Mouse (Mus musculus): ENCODE measurements around the gene Homez. TPM values are rescaled to one million over a fixed set of nuclear protein-coding genes. Genes with fewer than 3 reads are reported as not detected.

Gene Homez
- polyA plus RNA-seq, 1 experiment: 6.9 TPM

- TF ChIP-seq POLR2A (IDR thresholded peaks at IDR 0.05; ENCODE audit: low read depth, low read length) (peak; percentile 18; the same call in 1 of the 2 replicates), CTCF (IDR thresholded peaks at IDR 0.05; ENCODE audit: borderline replicate concordance, insufficient read depth, low read length) (no peak)
- H3K4me1 ChIP-seq (ENCODE audit: control insufficient read depth, insufficient read depth, low read length): peaks cover 3% of the 10 kb centered on the region
- peak overlapping the region; percentile 85 for H3K4me3 ChIP-seq (ENCODE audit: insufficient read depth, low read length)
- H3K27ac ChIP-seq (ENCODE audit: insufficient read depth, low read length): peak overlapping the region; percentile 74
These were observed 23.8 kb upstream of the Homez start for GRCm38 (mm10) chr14:54894296-54895151.

DNA sequence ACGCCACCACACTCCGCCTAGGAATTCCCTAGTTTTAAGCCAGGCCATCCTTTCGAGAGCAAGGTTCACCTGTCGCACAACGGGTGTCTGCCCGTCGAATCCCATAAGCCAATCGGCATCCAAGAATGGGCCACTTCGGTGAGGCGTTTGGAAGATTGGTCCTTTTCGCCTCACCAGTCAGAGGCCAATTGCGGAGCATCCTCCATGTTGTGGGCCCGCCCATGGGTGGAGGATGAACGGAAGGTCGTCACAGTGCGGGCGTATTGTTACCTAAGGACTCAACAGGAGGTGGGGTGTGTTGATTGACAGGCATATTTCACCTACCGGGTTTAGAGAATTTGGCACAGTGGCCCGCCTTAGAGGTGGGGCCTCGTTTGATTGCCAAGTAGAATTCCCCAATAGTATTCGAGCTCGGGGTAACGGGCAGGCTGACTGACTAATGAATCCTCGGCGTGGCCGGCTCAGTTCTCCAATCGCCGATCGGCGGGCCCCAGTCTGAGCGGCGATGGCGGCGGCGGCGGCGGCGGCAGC is 23.0 kb upstream of the Homez start:
- peak overlapping the region; percentile 34; the same call in 1 of the 2 replicates for H3K4me3 ChIP-seq (ENCODE audit: insufficient read depth, low read length)
- peak overlapping the region; percentile 29; the same call in 1 of the 2 replicates for H3K27ac ChIP-seq (ENCODE audit: insufficient read depth, low read length)
- TF ChIP-seq POLR2A (IDR thresholded peaks at IDR 0.05; ENCODE audit: low read depth, low read length): peak; percentile 77
- TF ChIP-seq CTCF (IDR thresholded peaks at IDR 0.05; ENCODE audit: borderline replicate concordance, insufficient read depth, low read length): no peak
- peaks cover 3% of the 10 kb centered on the region for H3K4me1 ChIP-seq (ENCODE audit: control insufficient read depth, insufficient read depth, low read length)

- peaks cover 1% of the 10 kb centered on the region for H3K4me1 ChIP-seq (ENCODE audit: control insufficient read depth, insufficient read depth, low read length)
- no peak for TF ChIP-seq CTCF (IDR thresholded peaks at IDR 0.05; ENCODE audit: borderline replicate concordance, insufficient read depth, low read length)
- no peak for TF ChIP-seq POLR2A (IDR thresholded peaks at IDR 0.05; ENCODE audit: low read depth, low read length)
- peak within 1 kb of the TSS; percentile 29; the same call in 1 of the 2 replicates for H3K27ac ChIP-seq (ENCODE audit: insufficient read depth, low read length)
- peak within 1 kb of the TSS; percentile 34; the same call in 1 of the 2 replicates for H3K4me3 ChIP-seq (ENCODE audit: insufficient read depth, low read length)
These were observed 21.4 kb upstream of the Homez start, which contains the start of gene Pabpn1 for GRCm38 (mm10) chr14:54892200-54892599. Gene Pabpn1 (plus strand): TSS chr14:54892500.

GRCm38 (mm10) chr14:54885309-54885708 is 14.5 kb upstream of the Homez start:
- Histone ChIP-seq H3K4me1 (ENCODE audit: control insufficient read depth, insufficient read depth, low read length) (peaks cover 14% of the 10 kb centered on the region), H3K4me3 (ENCODE audit: insufficient read depth, low read length) (peak overlapping the region; percentile 97; the same call in 1 of the 2 replicates), H3K27ac (ENCODE audit: insufficient read depth, low read length) (no peak overlapping the region)
- no peak for TF ChIP-seq CTCF (IDR thresholded peaks at IDR 0.05; ENCODE audit: borderline replicate concordance, insufficient read depth, low read length)
- TF ChIP-seq POLR2A (IDR thresholded peaks at IDR 0.05; ENCODE audit: low read depth, low read length): no peak

DNA sequence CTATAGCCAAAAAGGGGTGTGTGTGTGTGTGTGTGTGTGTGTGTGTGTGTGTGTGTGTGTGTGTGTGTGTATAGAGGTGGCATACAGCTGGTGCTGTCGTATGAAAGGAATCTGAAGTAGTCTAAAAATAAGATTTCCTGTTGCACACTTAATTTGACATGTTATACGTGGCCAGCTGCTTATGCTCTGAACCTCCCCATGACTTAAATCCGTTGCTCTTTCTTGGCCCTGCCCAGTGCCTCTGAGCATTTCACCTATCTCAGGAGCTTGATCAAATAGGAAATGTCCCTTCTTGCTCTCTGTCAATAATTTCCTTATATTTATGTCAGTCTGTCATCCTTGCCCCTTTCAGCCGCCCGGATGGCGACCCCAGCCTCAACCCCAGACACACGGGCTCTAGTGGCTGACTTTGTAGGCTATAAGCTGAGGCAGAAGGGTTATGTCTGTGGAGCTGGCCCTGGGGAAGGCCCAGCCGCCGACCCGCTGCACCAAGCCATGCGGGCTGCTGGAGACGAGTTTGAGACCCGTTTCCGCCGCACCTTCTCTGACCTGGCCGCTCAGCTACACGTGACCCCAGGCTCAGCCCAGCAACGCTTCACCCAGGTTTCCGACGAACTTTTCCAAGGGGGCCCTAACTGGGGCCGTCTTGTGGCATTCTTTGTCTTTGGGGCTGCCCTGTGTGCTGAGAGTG is 13.4 kb upstream of the Homez start:
- H3K27ac ChIP-seq (ENCODE audit: insufficient read depth, low read length): peak overlapping the region; percentile 94
- peak overlapping the region; percentile 97 for H3K4me3 ChIP-seq (ENCODE audit: insufficient read depth, low read length)
- peaks cover 14% of the 10 kb centered on the region for H3K4me1 ChIP-seq (ENCODE audit: control insufficient read depth, insufficient read depth, low read length)
- no peak for TF ChIP-seq CTCF (IDR thresholded peaks at IDR 0.05; ENCODE audit: borderline replicate concordance, insufficient read depth, low read length)
- TF ChIP-seq POLR2A (IDR thresholded peaks at IDR 0.05; ENCODE audit: low read depth, low read length): no peak

- no peak for TF ChIP-seq CTCF (IDR thresholded peaks at IDR 0.05; ENCODE audit: borderline replicate concordance, insufficient read depth, low read length)
- peak; percentile 93 for TF ChIP-seq POLR2A (IDR thresholded peaks at IDR 0.05; ENCODE audit: low read depth, low read length)
- Histone ChIP-seq H3K4me3 (ENCODE audit: insufficient read depth, low read length) (peak within 1 kb of the TSS; percentile 97), H3K4me1 (ENCODE audit: control insufficient read depth, insufficient read depth, low read length) (peaks cover 14% of the 10 kb centered on the region)
These were observed 12.6 kb upstream of the Homez start, which contains the start of the genes Bcl2l2 and Gm20521 for GRCm38 (mm10) chr14:54883154-54884021. Gene Bcl2l2 (plus strand): TSS chr14:54883377. Gene Gm20521 (plus strand): TSS chr14:54883441.

GRCm38 (mm10) chr14:54877048-54877715 is 6.4 kb upstream of the Homez start, which contains the start of gene Ppp1r3e:
Gene Ppp1r3e (minus strand): TSS chr14:54877550.
- H3K27ac ChIP-seq (ENCODE audit: insufficient read depth, low read length): peak within 1 kb of the TSS; percentile 53

More at GRCm38 (mm10) chr14:54883154-54884021, 12.6 kb upstream of the Homez start, which contains the start of the genes Bcl2l2 and Gm20521:
- peak within 1 kb of the TSS; percentile 94 for H3K27ac ChIP-seq (ENCODE audit: insufficient read depth, low read length)

GRCm38 (mm10) chr14:54876539-54877047 is 5.8 kb upstream of the Homez start:
- Histone ChIP-seq H3K4me3 (ENCODE audit: insufficient read depth, low read length) (peak overlapping the region; percentile 75), H3K27ac (ENCODE audit: insufficient read depth, low read length) (peak overlapping the region; percentile 53), H3K4me1 (ENCODE audit: control insufficient read depth, insufficient read depth, low read length) (0 out of 2 replicates have a peak, but pooled peaks cover 2% of the 10 kb centered on the region)
- TF ChIP-seq POLR2A (IDR thresholded peaks at IDR 0.05; ENCODE audit: low read depth, low read length) (peak; percentile 74), CTCF (IDR thresholded peaks at IDR 0.05; ENCODE audit: borderline replicate concordance, insufficient read depth, low read length) (no peak)

More at GRCm38 (mm10) chr14:54877048-54877715, 6.4 kb upstream of the Homez start, which contains the start of gene Ppp1r3e:
- 0 out of 2 replicates have a peak, but pooled peaks cover 2% of the 10 kb centered on the region for H3K4me1 ChIP-seq (ENCODE audit: control insufficient read depth, insufficient read depth, low read length)
- peak; percentile 21; the same call in 1 of the 2 replicates for TF ChIP-seq POLR2A (IDR thresholded peaks at IDR 0.05; ENCODE audit: low read depth, low read length)
- TF ChIP-seq CTCF (IDR thresholded peaks at IDR 0.05; ENCODE audit: borderline replicate concordance, insufficient read depth, low read length): no peak
- H3K4me3 ChIP-seq (ENCODE audit: insufficient read depth, low read length): peak within 1 kb of the TSS; percentile 75
